Mouse (Mus musculus): Measurements from ENCODE around the gene Pdilt. TPM values are rescaled to one million over a fixed set of nuclear protein-coding genes. Genes with fewer than 3 reads are reported as not detected.

Gene Pdilt
- polyA plus RNA-seq, 1 experiment from 2014 or later = 0.47 TPM

DNA sequence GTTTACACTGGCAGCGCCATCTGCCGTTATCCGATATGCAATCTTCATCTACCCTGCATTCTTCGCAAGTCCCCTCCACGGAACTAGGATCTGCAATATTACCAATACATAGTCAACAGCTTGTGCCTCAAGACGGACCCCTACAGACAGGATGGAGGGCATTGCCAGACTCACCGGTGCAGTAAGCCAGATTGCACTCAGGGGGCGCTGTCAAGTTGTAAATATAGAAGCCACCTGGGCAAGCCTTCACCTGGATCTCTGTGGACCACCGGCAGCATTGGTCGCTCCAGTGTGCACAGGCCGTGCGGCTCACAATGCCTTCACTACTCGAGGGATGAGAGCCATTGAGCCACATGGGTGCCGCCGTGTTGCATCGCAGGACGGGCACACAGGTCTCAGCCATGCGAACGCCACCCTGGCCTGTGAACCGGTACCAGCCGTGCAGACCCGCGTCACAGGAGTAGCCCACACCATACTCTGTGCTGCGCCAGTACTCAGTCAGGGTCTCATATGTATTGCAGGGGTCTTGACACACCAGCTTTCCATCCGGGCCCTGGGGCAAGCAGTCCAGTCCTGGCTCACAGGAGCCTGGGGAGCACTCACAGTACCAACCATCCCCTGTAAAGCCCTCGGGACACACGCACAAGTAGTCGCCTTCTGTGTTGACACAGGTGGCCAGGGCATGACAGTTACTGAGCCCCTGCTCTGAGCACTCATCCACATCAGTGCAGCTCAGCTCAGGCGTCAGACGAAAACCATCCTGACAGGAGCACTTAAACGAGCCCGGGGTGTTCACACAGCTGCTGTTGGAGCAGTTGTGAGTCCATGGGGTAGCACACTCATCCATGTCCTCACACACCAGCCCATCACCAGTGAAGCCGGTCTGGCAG is 46.5 kb downstream of the Pdilt start:
- no peak for ATAC-seq (ENCODE audit: low read depth)
- no peaks in the 10 kb centered on the region for H3K27me3 ChIP-seq (ENCODE audit: control insufficient read depth, insufficient read depth, low read length)
- 79% methylated on average over 33 of the region's 33 CpGs for WGBS
- no peak overlapping the region for H3K9ac ChIP-seq (replicated peaks; ENCODE audit: low read depth, low read length)
- H3K4me1 ChIP-seq (ENCODE audit: control insufficient read depth, insufficient read depth, low read length) = no peaks in the 10 kb centered on the region
- no peak overlapping the region for H3K4me2 ChIP-seq (ENCODE audit: low read depth, low read length)
- H3K27ac ChIP-seq (ENCODE audit: low read depth, low read length) = no peak overlapping the region
- no peak overlapping the region for H3K4me3 ChIP-seq (ENCODE audit: low read depth, low read length)
- no peaks in the 10 kb centered on the region for H3K36me3 ChIP-seq (ENCODE audit: control insufficient read depth, insufficient read depth, low read length)
- no peaks in the 10 kb centered on the region for H3K9me3 ChIP-seq (ENCODE audit: control insufficient read depth, low read length)

DNA sequence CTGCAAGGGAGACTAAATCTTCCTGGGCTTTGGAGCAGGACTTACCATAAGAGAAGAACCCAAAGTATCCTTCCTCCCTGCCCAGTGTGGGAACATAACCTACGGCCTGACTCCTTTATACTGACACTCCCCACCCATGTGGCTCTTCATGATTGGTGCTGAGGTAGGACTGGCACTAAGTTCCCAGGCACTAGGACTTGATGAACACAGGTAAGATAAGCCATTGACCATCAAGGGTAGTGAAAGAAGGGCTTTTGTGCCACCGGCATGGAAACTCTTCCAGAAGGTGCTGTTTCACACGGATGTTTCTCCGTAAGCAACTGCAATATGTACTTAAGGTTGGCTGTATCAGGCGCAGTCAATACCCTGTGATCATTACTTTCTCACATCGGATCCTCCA is 64.1 kb downstream of the Pdilt start, which contains the start of gene Gp2:
Gene Gp2 (minus strand): TSS at position 101 of the 400 bp plus-strand sequence.
- no peak within 1 kb of the TSS for H3K9ac ChIP-seq (replicated peaks; ENCODE audit: low read depth, low read length)
- no peak within 1 kb of the TSS for H3K27ac ChIP-seq (ENCODE audit: low read depth, low read length)
- WGBS = 95% methylated on average over 6 of the region's 6 CpGs
- H3K9me3 ChIP-seq (ENCODE audit: control insufficient read depth, low read length) = no peaks in the 10 kb centered on the region
- ATAC-seq (ENCODE audit: low read depth) = no peak
- H3K36me3 ChIP-seq (ENCODE audit: control insufficient read depth, insufficient read depth, low read length) = no peaks in the 10 kb centered on the region
- H3K4me2 ChIP-seq (ENCODE audit: low read depth, low read length) = no peak within 1 kb of the TSS
- H3K4me1 ChIP-seq (ENCODE audit: control insufficient read depth, insufficient read depth, low read length) = no peaks in the 10 kb centered on the region
- H3K27me3 ChIP-seq (ENCODE audit: control insufficient read depth, insufficient read depth, low read length) = no peaks in the 10 kb centered on the region
- H3K4me3 ChIP-seq (ENCODE audit: low read depth, low read length) = no peak within 1 kb of the TSS

DNA sequence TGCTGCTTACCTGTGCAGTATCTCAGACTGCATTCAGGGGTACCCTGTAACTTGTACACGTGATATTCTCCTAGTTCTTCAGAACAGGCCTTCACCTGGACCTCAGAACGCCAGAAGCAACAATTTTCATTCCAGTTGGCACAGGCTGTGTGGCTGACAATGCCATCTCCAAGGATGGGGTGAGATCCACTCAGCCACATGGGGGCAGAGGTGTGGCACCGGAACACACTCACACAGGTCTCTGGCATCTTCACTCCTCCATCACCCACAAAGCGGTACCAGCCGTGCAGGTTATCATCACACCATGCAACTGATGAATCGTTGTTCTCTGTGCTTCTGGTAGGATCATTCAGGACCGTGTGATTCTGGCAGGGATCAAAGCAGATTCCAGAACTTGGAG is 69.1 kb downstream of the Pdilt start:
- Histone ChIP-seq H3K36me3 (ENCODE audit: control insufficient read depth, insufficient read depth, low read length) (no peaks in the 10 kb centered on the region), H3K4me2 (ENCODE audit: low read depth, low read length) (no peak overlapping the region), H3K27me3 (ENCODE audit: control insufficient read depth, insufficient read depth, low read length) (no peaks in the 10 kb centered on the region), H3K4me1 (ENCODE audit: control insufficient read depth, insufficient read depth, low read length) (no peaks in the 10 kb centered on the region), H3K4me3 (ENCODE audit: low read depth, low read length) (no peak overlapping the region), H3K27ac (ENCODE audit: low read depth, low read length) (no peak overlapping the region), H3K9me3 (ENCODE audit: control insufficient read depth, low read length) (no peaks in the 10 kb centered on the region), H3K9ac (replicated peaks; ENCODE audit: low read depth, low read length) (no peak overlapping the region)
- 67% methylated on average over 7 of the region's 7 CpGs for WGBS
- no peak for ATAC-seq (ENCODE audit: low read depth)

DNA sequence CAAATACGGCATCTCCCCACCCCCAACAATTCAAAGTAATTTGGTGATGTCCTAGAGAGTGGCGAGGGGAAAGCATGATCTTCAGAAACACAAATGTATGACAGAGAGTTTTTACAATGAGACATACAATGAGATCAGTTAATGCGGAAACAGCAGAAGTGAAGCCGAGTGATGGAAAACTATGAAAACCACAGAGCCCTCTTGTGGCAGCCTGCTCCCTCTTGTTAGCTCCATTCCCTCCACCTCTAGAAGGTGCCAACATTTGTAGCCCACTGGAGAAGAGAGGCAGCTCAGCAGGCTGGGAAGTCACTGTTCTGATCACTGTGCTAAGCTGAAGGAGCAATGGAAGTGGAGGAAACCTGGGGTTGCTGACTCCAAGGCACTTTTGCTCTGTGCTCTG is 79.4 kb downstream of the Pdilt start:
- 77% methylated on average over 4 of the region's 4 CpGs for WGBS

DNA sequence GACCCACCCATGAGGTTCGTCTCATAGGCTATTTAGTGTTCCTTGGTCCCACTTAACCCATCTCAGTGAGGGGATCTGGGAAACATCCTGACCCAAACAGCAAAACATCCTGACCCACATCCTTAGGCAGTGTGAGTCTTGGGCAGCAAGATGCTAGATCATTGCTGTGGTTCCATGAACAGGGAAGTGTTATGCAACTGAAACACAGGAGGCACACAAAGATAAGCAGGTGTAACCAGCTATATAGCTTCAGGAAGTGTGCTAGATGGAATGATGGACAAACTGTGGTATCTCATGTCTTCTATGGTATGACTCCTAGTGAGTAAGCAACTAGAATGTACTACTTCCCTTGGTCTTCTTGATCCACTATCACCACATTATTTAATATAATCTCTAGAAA is 81.4 kb downstream of the Pdilt start:
- 83% methylated on average over 1 of the region's 1 CpGs for WGBS
- Histone ChIP-seq H3K27ac (ENCODE audit: low read depth, low read length) (no peak overlapping the region), H3K36me3 (ENCODE audit: control insufficient read depth, insufficient read depth, low read length) (no peaks in the 10 kb centered on the region), H3K4me3 (ENCODE audit: low read depth, low read length) (no peak overlapping the region), H3K27me3 (ENCODE audit: control insufficient read depth, insufficient read depth, low read length) (no peaks in the 10 kb centered on the region), H3K9ac (replicated peaks; ENCODE audit: low read depth, low read length) (no peak overlapping the region), H3K4me1 (ENCODE audit: control insufficient read depth, insufficient read depth, low read length) (no peaks in the 10 kb centered on the region), H3K9me3 (ENCODE audit: control insufficient read depth, low read length) (no peaks in the 10 kb centered on the region), H3K4me2 (ENCODE audit: low read depth, low read length) (no peak overlapping the region)
- ATAC-seq (ENCODE audit: low read depth) = no peak

More for the DNA sequence above, 79.4 kb downstream of the Pdilt start:
- Histone ChIP-seq H3K4me2 (ENCODE audit: low read depth, low read length) (no peak overlapping the region), H3K27me3 (ENCODE audit: control insufficient read depth, insufficient read depth, low read length) (no peaks in the 10 kb centered on the region), H3K9ac (replicated peaks; ENCODE audit: low read depth, low read length) (no peak overlapping the region), H3K4me1 (ENCODE audit: control insufficient read depth, insufficient read depth, low read length) (no peaks in the 10 kb centered on the region), H3K27ac (ENCODE audit: low read depth, low read length) (no peak overlapping the region), H3K36me3 (ENCODE audit: control insufficient read depth, insufficient read depth, low read length) (no peaks in the 10 kb centered on the region), H3K9me3 (ENCODE audit: control insufficient read depth, low read length) (no peaks in the 10 kb centered on the region), H3K4me3 (ENCODE audit: low read depth, low read length) (no peak overlapping the region)
- no peak for ATAC-seq (ENCODE audit: low read depth)

Other genes with a start within 250 kb of the Pdilt start
- gene Gp2, start 64.2 kb downstream of the Pdilt start, polyA plus RNA-seq (2014; fragmentation: Nextera tagmentation; extraction: Ambion mirVana) = not detected in 2 replicates
- gene Umod, start 44.2 kb downstream of the Pdilt start, polyA plus RNA-seq (2014; fragmentation: Nextera tagmentation; extraction: Ambion mirVana) = not detected in 2 replicates
- 0.08 TPM in 1 of 2 replicates, not detected in the other for gene Acsm5, start 4.0 kb downstream of the Pdilt start, polyA plus RNA-seq (2014; fragmentation: Nextera tagmentation; extraction: Ambion mirVana)
- gene Acsm2, start 30.9 kb upstream of the Pdilt start, polyA plus RNA-seq (2014; fragmentation: Nextera tagmentation; extraction: Ambion mirVana) = not detected in 2 replicates
- not detected in 2 replicates for gene Acsm1, start 83.5 kb upstream of the Pdilt start, polyA plus RNA-seq (2014; fragmentation: Nextera tagmentation; extraction: Ambion mirVana)
- not detected in 2 replicates for gene Acsm4, start 166.5 kb upstream of the Pdilt start, polyA plus RNA-seq (2014; fragmentation: Nextera tagmentation; extraction: Ambion mirVana)
- gene Thumpd1, start 197.3 kb upstream of the Pdilt start, polyA plus RNA-seq (2014; fragmentation: Nextera tagmentation; extraction: Ambion mirVana) = 67.8 and 79.0 TPM in 2 replicates
- 0.16 and 0.27 TPM in 2 replicates for gene Acsm3, start 237.4 kb upstream of the Pdilt start, polyA plus RNA-seq (2014; fragmentation: Nextera tagmentation; extraction: Ambion mirVana)